ENCODE assay signal across 12 mouse cellular contexts in genomic region chr2:20443671-20444440, GRCm38 (mm10).
DNase-seq lines count a peak whose midpoint lies in the region; ATAC-seq and TF ChIP-seq lines count a peak whose summit lies in the region.
"Had no signal": no experiment of that assay in that cellular context is flagged by ENCODE, and none has a peak within 500 bp of the region (broad histone marks: within the 10 kb centered on the region; RNA-seq: fewer than 3 reads in every experiment).

No protein-coding gene starts in this region.

- 44% methylated on average over 10 of the region's 10 CpGs for WGBS in heart, postnatal 0 days

- no peak for TF ChIP-seq EP300 in heart, postnatal 0 days (IDR thresholded peaks at IDR 0.05; ENCODE audit: low read depth)

- no peak overlapping the region for H3K4me3 ChIP-seq in heart, postnatal 0 days (ENCODE audit: low read depth, low read length)
- H3K4me3 ChIP-seq: hindbrain, embryonic 13.5 days; midbrain, embryonic 15.5 days had no signal

- H3K27me3 ChIP-seq in heart, postnatal 0 days (ENCODE audit: control insufficient read depth, insufficient read depth, low read length): no peaks in the 10 kb centered on the region
- H3K27me3 ChIP-seq: hindbrain, embryonic 13.5 days; midbrain, embryonic 15.5 days had no signal

- TF ChIP-seq CTCF in heart, postnatal 0 days (IDR thresholded peaks at IDR 0.05; ENCODE audit: low read depth): no peak

- peak; percentile 23 for DNase-seq in heart, adult 11 months
- no peak for DNase-seq in heart, postnatal 36 days
- DNase-seq in ZHBTc4 (ENCODE audit: low read depth, low spot score) (peak; percentile 20), liver (peak; percentile 4)
- DNase-seq in heart, postnatal 0 days (ENCODE audit: low spot score): peak; percentile 19
- DNase-seq in urinary bladder, adult 2 months (ENCODE audit: low spot score): no peak
- DNase-seq in cerebellum, adult 8-10 months: no peak
- no peak for DNase-seq in right cerebral cortex, adult 2 months (ENCODE audit: low spot score in 2 of 2)
- DNase-seq: cerebellum, adult 9-10 months had no signal

- intact Hi-C loops in heart, postnatal 36 days (cut with DNase I): no loop called here

- H3K9ac ChIP-seq in heart, postnatal 0 days (replicated peaks; ENCODE audit: low read depth, low read length): no peak overlapping the region
- H3K9ac ChIP-seq: hindbrain, embryonic 13.5 days; midbrain, embryonic 15.5 days had no signal

- no peak for ATAC-seq in heart, postnatal 0 days (ENCODE audit: insufficient read depth, low read depth)
- ATAC-seq: forebrain, embryonic 14.5 days; midbrain, embryonic 15.5 days had no signal

- H3K4me1 ChIP-seq in heart, postnatal 0 days (ENCODE audit: control insufficient read depth, insufficient read depth): peaks cover 22% of the 10 kb centered on the region
- H3K4me1 ChIP-seq: midbrain, embryonic 15.5 days had no signal

- no peaks in the 10 kb centered on the region for H3K36me3 ChIP-seq in heart, postnatal 0 days (replicated peaks; ENCODE audit: control insufficient read depth, insufficient read depth, low read length)
- H3K36me3 ChIP-seq: hindbrain, embryonic 13.5 days; midbrain, embryonic 15.5 days had no signal

- H3K9me3 ChIP-seq in heart, postnatal 0 days (replicated peaks; ENCODE audit: control insufficient read depth, low read length): no peaks in the 10 kb centered on the region
- H3K9me3 ChIP-seq: hindbrain, embryonic 13.5 days; midbrain, embryonic 15.5 days had no signal

- H3K27ac ChIP-seq in heart, postnatal 0 days (ENCODE audit: low read depth): peak overlapping the region; percentile 59
- H3K27ac ChIP-seq: hindbrain, embryonic 13.5 days; midbrain, embryonic 15.5 days had no signal

- no peak overlapping the region for H3K4me2 ChIP-seq in heart, postnatal 0 days (ENCODE audit: low read depth, low read length)
- H3K4me2 ChIP-seq: hindbrain, embryonic 13.5 days; midbrain, embryonic 15.5 days had no signal

Comparison
In these comparisons a context has a peak if more than half of its experiments do, and no peak if none do; other contexts are left out.
1. DNase-seq: peak in heart, adult 11 months (single experiment), ZHBTc4 (single experiment), heart, postnatal 0 days (single experiment) and liver (single experiment); none in heart, postnatal 36 days (0 of 2), urinary bladder, adult 2 months (single experiment), cerebellum, adult 8-10 months (single experiment) and right cerebral cortex, adult 2 months (0 of 2).